Mouse (Mus musculus) forebrain, embryonic 12.5 days (tissue): ENCODE data around the gene Dync1i2. TPM values are rescaled to one million over a fixed set of nuclear protein-coding genes. Genes with fewer than 3 reads are reported as not detected.

Experiments used
- ATAC-seq: fragments of 200-750 bp; cut with Nextera tagmentation; 2 replicates; pipeline ENCODE4 v1.8.0; 2017; ENCODE audit warnings: moderate TSS enrichment; ENCODE audit not compliant: low FRiP score
- H3K27ac ChIP-seq: fragments of 300-500 bp; sonication (generic); 2 replicates; pipeline ENCODE4 v1.5.1; 2016; ENCODE audit warnings: mild to moderate bottlenecking
- H3K27me3 ChIP-seq: fragments of 300-500 bp; sonication (generic); 2 replicates; pipeline ENCODE4 v1.6.1; 2016; ENCODE audit warnings: mild to moderate bottlenecking
- H3K36me3 ChIP-seq: fragments of 300-500 bp; sonication (generic); replicated peaks from 2 replicates; pipeline ENCODE4 v1.6.1; 2016; ENCODE audit warnings: mild to moderate bottlenecking
- H3K4me1 ChIP-seq: fragments of 300-500 bp; sonication (generic); 2 replicates; pipeline ENCODE4 v1.6.1; 2016
- H3K4me2 ChIP-seq: fragments of 300-500 bp; sonication (generic); 2 replicates; pipeline ENCODE4 v1.6.1; 2016; ENCODE audit warnings: mild to moderate bottlenecking, moderate library complexity
- H3K4me3 ChIP-seq: fragments of 300-500 bp; sonication (generic); replicated peaks from 2 replicates; pipeline ENCODE4 v1.5.1; 2016; ENCODE audit warnings: mild to moderate bottlenecking
- H3K9ac ChIP-seq: fragments of 300-500 bp; sonication (generic); 2 replicates; pipeline ENCODE4 v1.6.1; 2016; ENCODE audit warnings: mild to moderate bottlenecking
- H3K9me3 ChIP-seq: fragments of 300-500 bp; sonication (generic); 2 replicates; pipeline ENCODE4 v1.6.1; 2016
- WGBS: fragments of 180-500 bp; shearing (Covaris S2); methylation state at CpG from one replicate; pipeline ENCODE4 v1.1.7; 2016; 5-methylcytosine and 5-hydroxymethylcytosine counted together
- polyA plus RNA-seq: library from polyadenylated mRNA; unstranded; fragments of >200 nt; fragmentation: Nextera tagmentation; extraction: Ambion mirVana; gene quantifications from 2 replicates; pipeline ENCODE4 v1.2.1, GENCODE M21; 2016

Dync1i2 gene
- polyA plus RNA-seq, 1 experiment from 2014 or later = 171 TPM

DNA sequence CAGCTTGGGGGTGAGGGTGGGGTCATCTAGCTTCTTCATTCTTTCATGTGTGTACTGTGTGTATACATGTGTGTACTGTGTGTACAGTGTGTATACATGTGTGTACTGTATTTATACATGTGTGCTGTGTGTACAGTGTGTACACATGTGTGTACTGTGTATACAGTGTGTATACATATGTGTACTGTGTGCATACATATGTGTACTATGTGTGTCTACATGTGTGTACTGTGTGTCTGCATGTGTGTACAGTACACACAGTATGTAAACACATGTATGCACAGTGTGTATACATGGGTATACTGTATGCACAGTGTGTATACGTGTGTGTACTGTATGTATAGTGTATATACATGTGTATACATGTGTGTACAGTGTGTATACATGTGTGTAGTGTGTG is 70.5 kb downstream of the Dync1i2 start:
- Histone ChIP-seq H3K4me2 (no peak overlapping the region), H3K4me1 (0 out of 2 replicates have a peak, but pooled peaks cover 5% of the 10 kb centered on the region), H3K4me3 (no peak overlapping the region), H3K27me3 (no peaks in the 10 kb centered on the region), H3K9me3 (no peaks in the 10 kb centered on the region), H3K36me3 (peaks cover 16% of the 10 kb centered on the region), H3K9ac (no peak overlapping the region), H3K27ac (no peak overlapping the region)
- ATAC-seq = no peak
- 79% methylated on average over 1 of the region's 1 CpGs for WGBS

DNA sequence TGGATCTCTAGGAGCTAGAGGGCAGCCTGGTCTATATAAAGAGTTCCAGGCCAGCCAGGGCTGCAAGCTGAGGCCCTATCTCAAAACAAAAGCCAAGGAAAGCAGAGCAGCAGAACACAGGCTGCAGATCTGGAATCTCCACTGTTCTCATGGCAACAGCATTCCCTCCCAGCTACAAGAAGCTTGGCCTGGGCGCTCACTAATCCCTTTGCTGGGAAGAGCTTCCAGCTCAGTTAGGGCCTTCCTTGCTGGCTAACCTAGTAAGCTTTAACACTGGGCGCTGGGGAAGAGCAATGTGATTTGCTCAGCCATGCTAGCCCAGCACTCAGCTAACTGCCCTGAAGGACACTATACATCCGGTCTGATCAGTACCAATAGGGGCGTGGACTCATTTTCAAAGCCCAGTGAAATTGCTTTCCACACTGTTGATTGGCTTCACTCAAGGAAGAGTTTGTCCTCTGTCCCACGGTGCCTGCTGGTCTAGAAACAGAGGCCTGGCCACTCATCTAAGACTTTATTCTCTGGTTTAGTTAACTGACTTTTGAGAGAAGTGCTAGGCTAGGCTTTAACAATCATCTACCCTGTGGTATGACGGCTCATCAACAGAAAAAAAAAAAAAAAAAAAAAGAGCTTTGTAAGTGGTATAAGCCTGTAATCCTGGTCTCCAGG is 78.7 kb downstream of the Dync1i2 start:
- Histone ChIP-seq H3K9me3 (no peaks in the 10 kb centered on the region), H3K27ac (peak overlapping the region; percentile 38; the same call in 1 of the 2 replicates), H3K27me3 (no peaks in the 10 kb centered on the region), H3K36me3 (peaks cover 2% of the 10 kb centered on the region; the same call in 1 of the 2 replicates), H3K4me2 (no peak overlapping the region), H3K4me1 (peaks cover 21% of the 10 kb centered on the region), H3K4me3 (no peak overlapping the region), H3K9ac (no peak overlapping the region)
- no peak for ATAC-seq
- 44% methylated on average over 6 of the region's 6 CpGs for WGBS

DNA sequence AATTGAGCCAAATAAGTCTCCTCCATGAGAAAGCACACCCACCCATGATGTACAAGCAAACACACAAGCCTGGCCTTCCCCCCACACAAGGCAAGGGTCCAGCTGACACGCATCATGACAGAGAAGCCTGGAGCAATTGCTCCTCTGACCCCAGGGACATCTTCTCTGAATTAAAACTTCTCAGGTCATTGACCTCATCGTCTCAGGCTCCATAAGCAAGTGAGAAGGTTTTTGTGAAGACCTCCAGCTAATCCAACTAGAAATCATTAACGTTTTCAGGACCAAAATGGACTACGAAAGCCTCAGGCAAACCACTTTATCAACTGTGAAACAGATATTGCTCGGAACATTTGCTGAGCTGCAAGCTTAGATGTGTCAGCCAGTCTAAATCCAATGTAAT is 80.1 kb downstream of the Dync1i2 start:
- no peak for ATAC-seq
- Histone ChIP-seq H3K9ac (no peak overlapping the region), H3K9me3 (no peaks in the 10 kb centered on the region), H3K27ac (no peak overlapping the region), H3K4me2 (no peak overlapping the region), H3K4me3 (no peak overlapping the region), H3K4me1 (peaks cover 29% of the 10 kb centered on the region), H3K27me3 (no peaks in the 10 kb centered on the region), H3K36me3 (peaks cover 2% of the 10 kb centered on the region; the same call in 1 of the 2 replicates)
- 57% methylated on average over 5 of the region's 5 CpGs for WGBS

DNA sequence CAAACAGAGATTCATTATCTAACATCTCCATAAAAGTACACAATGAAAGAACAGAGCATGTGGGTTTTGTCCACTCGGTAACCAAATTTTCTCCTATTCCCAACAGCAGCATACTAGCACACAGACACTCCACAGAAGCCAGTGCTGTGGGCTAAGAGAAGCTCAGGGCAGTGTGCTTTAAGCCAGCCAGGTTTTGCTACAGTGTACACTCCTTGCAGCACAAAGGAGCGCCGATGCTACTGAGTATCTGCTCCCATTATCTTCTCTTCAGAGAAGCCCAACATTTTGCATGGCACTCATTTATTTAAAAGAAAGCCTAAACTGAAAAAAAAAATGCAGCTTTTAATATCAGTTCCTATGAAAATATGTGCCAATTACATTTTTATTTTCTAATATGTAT is 82.5 kb downstream of the Dync1i2 start:
- Histone ChIP-seq H3K9ac (no peak overlapping the region), H3K4me1 (peaks cover 29% of the 10 kb centered on the region), H3K9me3 (no peaks in the 10 kb centered on the region), H3K27ac (0 out of 2 replicates have a peak overlapping the region, but pooled peaks have one; percentile 46), H3K27me3 (no peaks in the 10 kb centered on the region), H3K4me2 (no peak overlapping the region), H3K4me3 (no peak overlapping the region), H3K36me3 (peaks cover 3% of the 10 kb centered on the region; the same call in 1 of the 2 replicates)
- ATAC-seq = no peak
- WGBS = 65% methylated on average over 3 of the region's 3 CpGs

DNA sequence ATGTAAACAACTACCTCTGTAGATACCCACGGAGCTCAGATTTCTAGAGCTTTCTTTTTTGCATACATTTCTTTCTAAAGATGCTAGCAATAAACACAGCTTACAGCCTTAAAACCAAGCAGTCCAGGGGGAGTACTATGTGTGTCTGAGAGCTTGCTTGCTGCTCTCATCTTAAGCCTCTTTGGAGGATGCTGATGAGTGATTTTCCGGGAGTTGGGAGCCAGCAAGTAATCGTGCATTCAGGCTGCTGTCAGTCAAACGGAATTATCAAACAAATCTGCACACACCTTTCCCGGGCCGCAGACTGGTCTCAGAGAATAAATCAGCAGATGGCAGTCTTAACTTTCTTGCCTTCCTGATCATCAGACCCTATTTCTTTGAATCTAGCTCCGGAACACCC is 83.0 kb downstream of the Dync1i2 start:
- ATAC-seq = 0 out of 2 replicates have a peak, but pooled peaks have one; percentile 11
- Histone ChIP-seq H3K4me2 (no peak overlapping the region), H3K27ac (peak overlapping the region; percentile 27; the same call in 1 of the 2 replicates), H3K9me3 (no peaks in the 10 kb centered on the region), H3K36me3 (peaks cover 3% of the 10 kb centered on the region; the same call in 1 of the 2 replicates), H3K9ac (no peak overlapping the region), H3K27me3 (no peaks in the 10 kb centered on the region), H3K4me1 (peaks cover 28% of the 10 kb centered on the region), H3K4me3 (no peak overlapping the region)
- 14% methylated on average over 7 of the region's 7 CpGs for WGBS

DNA sequence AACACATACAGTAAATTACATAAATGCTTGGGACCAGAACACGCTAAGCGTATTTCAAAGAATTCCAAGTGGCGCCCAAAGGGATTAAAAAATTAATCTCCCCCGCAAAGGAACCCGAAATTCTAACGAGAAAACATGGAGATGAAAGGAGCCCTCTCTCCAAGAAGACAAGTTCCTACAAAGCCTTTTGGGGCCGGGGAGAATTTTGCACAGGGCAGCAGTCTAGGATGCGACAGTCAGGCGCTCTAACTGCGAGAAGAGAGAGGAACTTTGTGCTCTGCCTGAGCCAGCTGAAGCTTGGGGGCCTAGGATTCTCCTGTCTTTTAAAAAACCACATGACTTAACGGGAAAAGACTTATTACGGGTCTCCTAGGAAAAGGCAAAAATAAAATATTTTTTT is 84.3 kb downstream of the Dync1i2 start:
- Histone ChIP-seq H3K36me3 (peaks cover 3% of the 10 kb centered on the region; the same call in 1 of the 2 replicates), H3K4me2 (no peak overlapping the region), H3K27me3 (no peaks in the 10 kb centered on the region), H3K27ac (no peak overlapping the region), H3K4me3 (no peak overlapping the region), H3K4me1 (peaks cover 18% of the 10 kb centered on the region), H3K9me3 (no peaks in the 10 kb centered on the region), H3K9ac (no peak overlapping the region)
- WGBS = 61% methylated on average over 12 of the region's 12 CpGs
- ATAC-seq = no peak

DNA sequence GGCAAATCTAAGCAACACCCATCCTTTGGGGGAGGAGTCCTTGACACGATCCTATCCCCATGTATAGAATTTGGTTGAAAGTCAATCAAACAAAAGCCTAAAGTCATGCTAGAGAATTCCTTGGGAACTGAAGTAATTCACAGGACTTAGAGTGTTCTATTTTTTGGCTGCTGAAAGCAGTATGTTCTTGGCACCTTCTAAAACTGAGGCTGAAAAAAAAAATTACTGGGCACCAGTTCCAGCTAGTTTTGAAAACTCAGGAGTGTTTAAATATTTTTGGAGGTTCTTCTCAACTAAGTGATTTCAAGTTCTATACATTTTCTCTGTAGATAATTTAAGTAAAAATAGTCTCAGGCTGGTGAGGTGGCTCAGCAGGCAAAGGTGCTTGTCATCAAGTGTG is 86.0 kb downstream of the Dync1i2 start:
- Histone ChIP-seq H3K4me3 (no peak overlapping the region), H3K9me3 (no peaks in the 10 kb centered on the region), H3K4me1 (peaks cover 22% of the 10 kb centered on the region), H3K9ac (no peak overlapping the region), H3K36me3 (0 out of 2 replicates have a peak, but pooled peaks cover 3% of the 10 kb centered on the region), H3K4me2 (no peak overlapping the region), H3K27me3 (no peaks in the 10 kb centered on the region), H3K27ac (no peak overlapping the region)
- ATAC-seq = no peak
- 70% methylated on average over 1 of the region's 1 CpGs for WGBS

DNA sequence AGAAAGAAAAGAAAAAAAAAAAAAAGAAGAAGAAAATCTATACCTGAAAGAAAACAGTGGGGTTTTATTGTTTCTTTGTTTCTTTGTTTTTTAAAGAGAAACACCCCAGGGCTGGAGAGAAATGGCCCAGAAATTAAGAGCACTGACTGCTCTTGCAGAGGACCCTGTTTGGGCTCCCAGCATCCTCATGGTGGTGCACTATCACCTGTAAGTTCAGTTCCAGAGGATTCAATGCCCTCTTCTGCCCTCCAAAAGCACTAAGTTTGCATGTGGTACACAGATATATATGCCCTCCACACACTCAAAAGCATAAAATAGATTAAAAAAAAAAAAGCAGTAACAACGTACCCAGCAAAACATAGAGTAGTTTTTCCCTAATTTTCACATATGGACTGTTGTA is 87.2 kb downstream of the Dync1i2 start:
- Histone ChIP-seq H3K4me2 (no peak overlapping the region), H3K4me1 (peaks cover 27% of the 10 kb centered on the region), H3K9ac (no peak overlapping the region), H3K4me3 (no peak overlapping the region), H3K27me3 (no peaks in the 10 kb centered on the region), H3K9me3 (no peaks in the 10 kb centered on the region), H3K36me3 (peaks cover 5% of the 10 kb centered on the region; the same call in 1 of the 2 replicates), H3K27ac (no peak overlapping the region)
- 94% methylated on average over 1 of the region's 1 CpGs for WGBS
- ATAC-seq = no peak

DNA sequence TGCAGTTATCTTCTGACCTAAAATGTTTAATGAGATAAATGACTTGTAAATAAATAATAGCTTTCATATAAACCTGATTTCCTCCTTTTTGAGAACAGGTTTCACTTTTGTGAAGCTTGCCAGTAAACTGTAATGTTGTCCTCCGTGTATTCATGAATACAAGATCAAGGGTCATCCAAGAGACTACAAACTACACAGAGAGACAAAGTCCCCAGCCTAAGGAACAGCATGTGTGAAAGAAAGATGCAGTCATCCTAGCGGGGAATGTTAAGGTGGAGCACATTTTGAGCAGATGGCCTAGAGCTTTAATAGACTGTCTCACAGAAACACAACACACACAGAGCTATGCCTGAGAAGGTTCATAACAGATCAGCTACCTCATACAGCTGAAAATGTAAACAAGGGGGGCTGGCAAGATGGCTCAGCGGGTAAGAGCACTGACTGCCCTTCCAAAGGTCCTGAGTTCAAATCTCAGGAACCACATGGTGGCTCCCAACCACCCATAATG is 90.7 kb downstream of the Dync1i2 start:
- H3K36me3 ChIP-seq = peaks cover 18% of the 10 kb centered on the region; the same call in 1 of the 2 replicates
- H3K27ac ChIP-seq = no peak overlapping the region; the same call in 1 of the 2 replicates
- H3K9ac ChIP-seq = no peak overlapping the region
- H3K27me3 ChIP-seq = no peaks in the 10 kb centered on the region
- H3K4me3 ChIP-seq = no peak overlapping the region
- no peak overlapping the region for H3K4me2 ChIP-seq
- 63% methylated on average over 3 of the region's 3 CpGs for WGBS
- ATAC-seq = no peak
- H3K4me1 ChIP-seq = peaks cover 22% of the 10 kb centered on the region; the same call in 1 of the 2 replicates
- H3K9me3 ChIP-seq = no peaks in the 10 kb centered on the region

DNA sequence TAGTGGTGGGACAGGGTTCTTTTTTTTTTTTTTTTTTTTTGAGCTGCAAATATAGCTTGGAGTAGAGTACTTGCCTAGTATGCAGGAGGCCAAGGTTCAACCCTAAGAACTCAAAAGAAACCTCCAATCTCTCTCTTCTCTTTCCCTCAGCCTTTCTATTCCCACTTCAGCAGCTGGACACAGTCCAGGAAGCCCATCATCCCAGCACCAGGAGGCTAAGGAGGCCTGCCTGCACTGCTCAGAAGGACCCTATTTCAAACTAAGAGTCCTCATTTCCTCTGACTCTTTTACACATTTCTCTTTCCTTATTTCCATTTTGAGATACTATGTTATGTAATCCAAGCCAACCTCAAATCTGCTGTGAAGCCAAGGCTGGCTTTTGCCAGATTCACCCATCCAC is 91.7 kb downstream of the Dync1i2 start:
- 0 out of 2 replicates have a peak overlapping the region, but pooled peaks have one; percentile 19 for H3K27ac ChIP-seq

DNA sequence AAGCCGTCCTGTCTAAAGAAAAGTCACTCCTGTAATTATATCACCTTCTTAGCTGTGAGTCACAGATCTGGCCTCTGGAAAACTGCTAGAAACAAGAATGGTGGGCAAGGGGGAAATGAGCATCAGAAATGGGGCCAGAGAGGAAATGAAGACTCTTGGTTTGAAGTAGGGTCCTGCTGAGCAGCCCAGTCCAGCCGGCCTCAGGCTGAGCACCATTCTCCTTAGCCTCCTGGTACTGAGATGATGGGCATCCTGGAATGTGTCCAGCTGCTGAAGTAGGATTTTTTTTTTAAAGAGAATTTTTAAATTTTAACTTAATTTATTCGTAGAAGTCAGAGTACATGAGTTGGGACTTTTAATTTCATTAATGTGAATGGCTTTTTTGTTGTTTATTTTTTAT is 93.3 kb downstream of the Dync1i2 start:
- H3K4me1 ChIP-seq = peaks cover 28% of the 10 kb centered on the region; the same call in 1 of the 2 replicates
- 0 out of 2 replicates have a peak overlapping the region, but pooled peaks have one; percentile 53 for H3K27ac ChIP-seq
- no peak overlapping the region for H3K9ac ChIP-seq
- WGBS = 46% methylated on average over 3 of the region's 3 CpGs
- H3K4me2 ChIP-seq = no peak overlapping the region
- H3K36me3 ChIP-seq = peaks cover 15% of the 10 kb centered on the region; the same call in 1 of the 2 replicates
- no peaks in the 10 kb centered on the region for H3K9me3 ChIP-seq
- H3K27me3 ChIP-seq = no peaks in the 10 kb centered on the region
- ATAC-seq = no peak
- no peak overlapping the region for H3K4me3 ChIP-seq

More for the DNA sequence above, 91.7 kb downstream of the Dync1i2 start:
- H3K4me3 ChIP-seq = no peak overlapping the region
- no peak overlapping the region for H3K9ac ChIP-seq
- H3K27me3 ChIP-seq = no peaks in the 10 kb centered on the region
- peak; percentile 53; the same call in 1 of the 2 replicates for ATAC-seq
- peaks cover 15% of the 10 kb centered on the region; the same call in 1 of the 2 replicates for H3K36me3 ChIP-seq
- no peaks in the 10 kb centered on the region for H3K9me3 ChIP-seq
- H3K4me2 ChIP-seq = no peak overlapping the region
- peaks cover 22% of the 10 kb centered on the region; the same call in 1 of the 2 replicates for H3K4me1 ChIP-seq

DNA sequence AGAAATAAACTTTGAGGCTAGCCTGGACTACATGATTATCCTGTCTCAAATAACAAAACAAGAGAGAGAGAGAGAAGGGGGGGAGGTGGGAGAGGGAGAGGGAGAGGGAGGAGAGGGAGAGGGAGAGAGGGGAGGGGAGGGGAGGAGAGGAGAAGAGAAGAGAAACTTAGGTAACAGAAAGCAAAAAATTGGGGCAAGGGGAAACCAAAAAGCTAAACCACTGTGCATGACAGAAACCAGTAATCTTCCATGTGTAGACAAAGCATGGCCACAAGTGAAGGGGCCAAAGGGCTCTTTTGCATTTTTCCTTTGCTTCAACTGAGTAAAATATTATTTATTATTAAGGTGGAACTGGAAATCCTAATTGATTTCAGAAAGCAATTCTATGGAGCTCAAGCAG is 94.9 kb downstream of the Dync1i2 start:
- Histone ChIP-seq H3K36me3 (peaks cover 21% of the 10 kb centered on the region), H3K27ac (no peak overlapping the region), H3K27me3 (no peaks in the 10 kb centered on the region), H3K9me3 (no peaks in the 10 kb centered on the region), H3K4me2 (no peak overlapping the region), H3K9ac (no peak overlapping the region), H3K4me3 (no peak overlapping the region), H3K4me1 (peaks cover 26% of the 10 kb centered on the region; the same call in 1 of the 2 replicates)
- ATAC-seq = no peak
